Mouse (Mus musculus) heart, postnatal 36 days (tissue): ENCODE results near the gene Pitpna. TPM values are rescaled to one million over a fixed set of nuclear protein-coding genes. Genes with fewer than 3 reads are reported as not detected.

ENCODE experiments used
- DNase-seq, 2 experiments: peaks; one replicate each; pipeline ENCODE4 v3.0.0; 2021 to 2022
- intact Hi-C: fragments of 180-260 bp; cut with DNase I; formaldehyde crosslinking; loops from one replicate; pipeline ENCODE4 v1.15.1; 2025
- total RNA-seq, 2 experiments: library from RNA; stranded (reverse); gene quantifications; 2 replicates each; pipeline ENCODE4 v1.2.3; 2021

Gene Pitpna
- total RNA-seq, 2 experiments from 2014 or later: 103 to 112 TPM

- intact Hi-C loops: no loop called here
Observed at GRCm38 (mm10) chr11:75562840-75563239, 25.1 kb upstream of the Pitpna start.

GRCm38 (mm10) chr11:75563851-75564548, 23.9 kb upstream of the Pitpna start:
- peak; percentile 53 to 70 for DNase-seq
- intact Hi-C loops: no loop called here

More at GRCm38 (mm10) chr11:75562840-75563239, 25.1 kb upstream of the Pitpna start:
- no peak for DNase-seq

DNA sequence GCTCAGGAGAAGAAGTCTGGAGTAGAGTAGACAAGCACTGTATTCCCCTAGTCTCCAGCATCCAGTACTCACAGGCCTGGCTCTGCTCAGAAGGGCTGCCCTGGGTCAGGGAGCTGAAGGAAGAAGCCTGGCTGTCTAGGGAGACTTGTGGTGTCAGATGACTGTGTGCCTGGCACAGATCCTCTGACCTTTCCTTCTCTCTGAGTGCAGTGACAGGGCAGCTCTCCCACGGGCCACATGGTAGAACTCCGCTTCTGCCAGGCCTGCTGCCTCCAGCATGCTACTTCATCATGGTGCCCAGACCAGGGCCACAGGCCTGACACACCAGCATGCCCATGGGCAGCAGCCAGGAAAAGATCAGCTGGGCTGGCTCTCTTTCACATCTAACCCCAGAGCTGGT, 22.0 kb upstream of the Pitpna start:
- peak; percentile 71 to 76 for DNase-seq
- intact Hi-C loops: no loop called here

DNA sequence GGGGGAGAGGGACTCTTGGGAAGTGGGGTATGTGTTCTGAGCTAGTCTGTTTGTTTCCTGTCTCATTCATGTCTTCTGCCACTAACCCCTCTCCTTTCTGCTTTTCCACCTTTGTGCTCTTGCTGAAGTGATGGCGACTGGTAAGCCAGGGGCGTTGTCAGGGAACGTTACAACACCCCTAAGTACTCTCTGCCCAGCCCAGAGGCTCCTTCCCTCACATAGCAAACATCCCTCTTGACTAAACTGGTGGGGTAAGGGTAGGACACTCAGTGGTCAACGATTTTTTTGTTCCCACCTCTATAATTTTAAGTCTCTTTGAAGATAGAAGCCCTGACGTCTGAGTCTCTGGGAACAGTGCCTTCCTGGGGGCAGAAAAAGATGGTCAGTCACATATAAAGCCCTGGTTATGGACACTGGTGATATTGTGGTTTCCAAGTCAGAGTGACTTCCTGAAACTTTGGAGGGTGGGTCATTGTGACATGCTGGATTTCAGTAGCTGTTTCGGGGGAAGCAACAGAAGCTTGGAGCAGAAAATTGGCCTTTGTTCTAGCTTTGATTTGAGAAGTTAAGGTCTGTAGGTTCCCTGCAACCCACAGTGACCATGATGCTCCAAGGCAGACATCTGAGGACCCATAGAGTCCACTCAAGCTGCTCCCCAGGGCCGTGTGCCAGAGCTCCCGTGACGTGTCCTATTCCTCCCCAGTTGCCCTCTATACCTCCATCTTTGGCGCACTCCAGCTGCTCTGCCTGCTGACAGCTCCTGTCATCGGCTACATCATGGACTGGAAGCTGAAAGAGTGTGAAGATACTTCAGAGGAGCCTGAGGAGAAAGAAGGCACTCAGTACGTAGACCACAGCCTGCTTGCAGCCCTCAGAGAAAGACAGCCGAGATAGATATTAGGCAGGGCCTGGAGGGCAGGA, 21.4 kb upstream of the Pitpna start:
- DNase-seq: peak in 1 of 2 experiments; percentile 33
- intact Hi-C loops: no loop called here

GRCm38 (mm10) chr11:75567346-75568114, 20.4 kb upstream of the Pitpna start:
- intact Hi-C loops: no loop called here
- DNase-seq: no peak

DNA sequence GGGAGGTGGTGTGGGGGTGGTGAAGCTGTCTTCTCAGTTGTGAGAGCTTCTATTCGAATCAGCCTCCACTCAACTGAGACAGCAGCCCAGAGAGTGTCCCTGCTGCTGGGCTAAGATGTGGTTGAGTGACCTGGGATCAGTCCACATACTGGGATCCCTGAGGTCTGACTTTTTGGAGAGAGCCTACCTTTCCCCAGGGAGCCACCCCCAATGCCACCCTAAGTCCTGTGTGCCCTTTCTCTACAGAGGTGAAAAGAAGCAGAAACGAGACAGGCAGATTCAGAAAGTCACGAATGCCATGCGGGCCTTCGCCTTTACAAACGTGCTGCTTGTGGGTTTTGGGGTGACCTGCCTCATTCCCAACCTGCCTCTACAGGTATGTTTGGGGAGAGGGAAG, 19.8 kb upstream of the Pitpna start:
- DNase-seq: no peak

DNA sequence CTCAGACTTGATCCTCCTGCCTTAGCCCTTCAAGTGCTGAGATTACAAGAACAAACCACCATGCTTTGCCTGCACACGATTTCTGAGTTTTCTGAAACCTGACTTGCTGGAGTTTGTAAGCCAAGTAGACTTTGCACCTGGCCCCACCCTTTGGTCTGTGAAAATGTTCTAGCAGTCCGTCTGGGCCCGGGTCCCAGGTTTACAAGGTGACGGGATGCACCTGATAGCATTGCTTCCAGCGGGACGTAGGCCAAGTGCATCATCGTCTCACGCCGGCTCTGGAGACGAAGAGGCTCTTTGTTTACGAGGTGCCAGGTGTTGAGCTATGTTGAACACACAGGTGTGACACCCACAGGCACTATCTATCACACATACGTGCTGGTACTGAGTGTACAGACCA, 18.9 kb upstream of the Pitpna start:
- no peak for DNase-seq
- intact Hi-C loops: no loop called here

More for the DNA sequence above, 19.8 kb upstream of the Pitpna start:
- intact Hi-C loops: no loop called here

DNA sequence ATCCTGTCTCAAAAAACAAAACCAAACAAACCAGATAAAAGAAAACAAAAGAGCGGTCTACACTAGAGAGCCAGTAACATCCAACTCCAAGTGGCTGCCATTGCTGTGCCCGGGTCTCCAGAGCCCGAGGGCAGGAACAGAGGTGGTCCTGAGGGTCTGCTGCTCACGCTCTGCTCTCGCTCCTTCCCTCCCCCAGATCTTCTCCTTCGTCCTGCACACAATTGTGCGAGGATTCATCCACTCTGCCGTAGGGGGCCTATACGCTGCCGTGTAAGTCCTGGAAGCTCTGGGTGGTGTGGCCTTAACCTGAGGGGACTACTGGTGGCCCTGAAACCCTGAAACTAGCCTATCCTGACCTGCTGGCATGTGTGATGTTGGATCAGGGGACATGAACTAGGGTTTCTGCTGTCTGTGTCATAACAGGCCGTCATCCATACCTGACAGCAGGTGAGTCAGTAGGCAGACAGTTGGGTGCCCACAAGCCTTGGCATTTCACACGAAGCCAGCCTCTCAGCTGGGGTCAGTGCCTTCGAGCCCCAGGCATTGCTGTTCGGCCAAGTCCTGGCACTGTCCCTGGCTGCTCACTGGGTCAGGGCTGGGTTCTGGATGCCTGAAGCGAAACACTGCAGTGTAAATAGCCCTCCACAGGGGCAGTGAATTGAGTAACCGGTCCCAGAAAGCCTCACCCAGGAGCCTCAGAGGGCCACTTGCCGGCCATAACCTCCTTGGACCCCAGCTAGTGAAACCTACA, 17.3 kb upstream of the Pitpna start:
- intact Hi-C loops: loop anchor here (5.0 to 10.0 kb wide), 2 partner anchors 118 to 376 kb away; partner anchors contain the start of genes Dph1, Rtn4rl1 and Wdr81

GRCm38 (mm10) chr11:75571126-75571990, 16.5 kb upstream of the Pitpna start:
- DNase-seq: peak; percentile 40 to 54

More for the DNA sequence above, 17.3 kb upstream of the Pitpna start:
- DNase-seq: no peak

GRCm38 (mm10) chr11:75572301-75572791, 15.6 kb upstream of the Pitpna start:
- DNase-seq: no peak
- intact Hi-C loops: loop anchor here (2.0 to 10.0 kb wide), 3 partner anchors 120 to 378 kb away; partner anchors contain the start of genes Dph1, Rtn4rl1 and Wdr81

More at GRCm38 (mm10) chr11:75571126-75571990, 16.5 kb upstream of the Pitpna start:
- intact Hi-C loops: loop anchor here (5.0 to 10.0 kb wide), 2 partner anchors 119 to 377 kb away; partner anchors contain the start of genes Dph1, Rtn4rl1 and Wdr81

GRCm38 (mm10) chr11:75572854-75573650, 14.8 kb upstream of the Pitpna start:
- intact Hi-C loops: loop anchor here (1.0 to 10.0 kb wide), 4 partner anchors 43 to 378 kb away; partner anchors contain the start of genes Dph1, Rtn4rl1 and Wdr81
- peak; percentile 92 to 96 for DNase-seq

DNA sequence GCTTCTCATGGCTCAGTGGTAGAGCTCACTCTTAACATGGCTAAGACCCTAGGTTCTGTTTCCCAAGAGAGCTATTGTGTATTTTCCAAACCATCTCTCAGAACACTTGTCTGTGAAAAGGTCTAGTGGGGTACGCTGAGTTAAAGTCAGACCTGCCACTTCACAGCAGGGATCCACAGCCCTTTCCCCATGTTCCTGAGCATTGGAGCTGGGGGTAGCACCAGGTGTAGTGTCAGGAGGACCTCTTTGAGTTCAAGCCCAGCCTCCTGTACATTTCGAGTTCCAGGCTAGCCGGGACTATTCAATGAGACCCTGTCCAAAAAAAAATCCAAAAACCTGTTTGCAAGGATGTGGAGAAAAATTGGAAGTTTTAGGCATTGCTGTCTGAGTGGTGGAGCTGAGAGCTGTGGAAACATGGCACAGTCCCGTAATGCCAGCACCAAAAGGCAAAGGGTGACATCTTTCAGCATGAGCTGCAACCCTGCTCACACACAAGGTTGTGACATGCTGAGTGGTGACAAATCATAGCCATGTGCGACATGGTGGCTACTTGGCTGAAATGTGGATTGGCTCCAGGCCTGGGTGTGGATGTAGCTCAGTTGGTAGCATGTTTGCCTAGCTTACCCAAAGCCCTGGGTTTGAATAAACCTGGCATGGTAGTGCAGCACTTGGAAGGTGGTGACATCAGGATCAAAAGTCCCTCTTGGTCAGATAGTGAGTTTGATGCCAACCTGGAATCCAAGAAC, 13.3 kb upstream of the Pitpna start:
- intact Hi-C loops: loop anchor here (5.0 to 10.0 kb wide), 2 partner anchors 122 to 380 kb away; partner anchors contain the start of genes Dph1, Rtn4rl1 and Wdr81
- DNase-seq: no peak

DNA sequence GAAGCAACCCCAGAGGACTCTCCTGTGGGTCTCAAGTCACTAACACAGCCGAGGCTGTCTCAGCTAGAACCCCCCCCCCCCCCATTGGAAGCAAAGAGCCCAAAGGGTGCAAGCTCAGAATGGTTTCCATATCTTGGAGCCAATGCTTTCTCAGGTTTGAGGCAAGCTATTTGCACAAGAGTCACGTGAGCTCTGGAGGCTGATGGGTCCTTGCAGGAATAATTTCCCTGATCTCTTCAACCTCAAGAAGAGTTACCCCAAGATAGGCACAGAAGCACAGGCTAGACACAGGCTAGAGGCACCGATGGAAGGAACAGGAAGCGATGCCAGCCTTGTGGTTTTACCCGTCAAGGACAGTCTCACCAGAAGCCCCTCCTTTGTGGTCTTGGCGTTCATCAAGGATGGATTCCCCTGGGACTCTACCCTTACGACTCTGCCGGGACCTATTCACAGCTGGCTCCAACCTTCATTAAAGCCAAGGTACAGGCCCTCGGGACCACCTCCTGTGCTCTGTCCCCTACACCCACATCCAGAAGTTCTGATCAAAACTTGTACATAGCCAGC, 12.3 kb upstream of the Pitpna start:
- no peak for DNase-seq
- intact Hi-C loops: loop anchor here (10.0 kb wide), 1 partner anchor 381 kb away; the partner anchor contains the start of genes Dph1 and Rtn4rl1

GRCm38 (mm10) chr11:75578609-75579008, 9.3 kb upstream of the Pitpna start:
- no peak for DNase-seq
- intact Hi-C loops: loop anchor here (10.0 kb wide), 1 partner anchor 384 kb away; the partner anchor contains the start of genes Dph1 and Rtn4rl1

DNA sequence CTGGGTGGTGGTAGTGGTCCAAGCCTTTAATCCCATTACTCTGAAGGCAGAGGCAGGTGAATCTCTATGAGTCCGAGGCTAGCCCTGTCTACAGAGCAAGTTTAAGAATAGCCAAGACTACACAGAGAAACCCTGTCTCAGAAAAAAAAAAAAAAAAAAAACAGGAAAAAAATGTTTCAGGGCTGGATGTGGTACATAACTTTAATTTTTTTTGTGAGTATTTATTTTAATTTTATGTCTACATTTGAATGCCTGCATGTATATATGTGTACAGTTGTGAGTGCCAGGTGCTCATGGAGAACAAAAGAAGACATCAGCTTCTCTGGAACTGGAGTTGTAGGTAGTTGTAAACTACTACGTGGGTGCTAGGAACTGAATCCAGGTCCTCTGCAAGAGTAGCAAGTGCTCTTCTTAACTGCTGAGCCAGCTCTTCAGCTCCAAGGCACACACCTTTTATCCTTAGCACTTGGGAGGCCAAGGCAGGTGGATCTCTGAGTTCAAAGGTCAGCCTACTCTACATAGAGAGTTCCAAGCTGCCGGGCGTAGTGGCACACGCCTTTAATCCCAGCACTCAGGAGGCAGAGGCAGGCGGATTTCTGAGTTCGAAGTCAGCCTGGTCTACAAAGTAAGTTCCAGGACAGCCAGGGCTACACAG, 6.3 kb upstream of the Pitpna start:
- intact Hi-C loops: no loop called here
- no peak for DNase-seq

GRCm38 (mm10) chr11:75583521-75583920, 4.4 kb upstream of the Pitpna start:
- DNase-seq: no peak
- intact Hi-C loops: no loop called here
